Mouse (Mus musculus): ENCODE measurements around the gene Col16a1.

DNA sequence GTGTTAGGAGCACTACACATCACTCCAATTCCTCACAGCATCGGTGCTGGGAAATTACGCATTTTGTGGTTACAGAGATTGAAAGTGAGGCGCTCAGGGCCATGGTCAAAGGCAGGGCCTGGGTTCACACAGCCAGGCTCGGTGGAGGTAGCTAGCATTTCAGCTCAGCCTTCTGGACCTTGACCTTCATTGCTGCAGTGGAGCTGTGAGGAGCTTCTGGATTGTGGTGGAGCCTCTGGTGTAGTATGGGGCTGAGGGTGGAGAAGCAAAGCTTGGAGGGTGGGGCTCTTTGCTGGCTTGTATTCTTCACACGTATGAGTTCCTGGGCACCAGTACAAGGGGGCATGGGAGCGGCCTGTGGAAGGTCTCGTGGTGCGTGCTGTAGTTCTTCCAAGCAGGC lies 24.7 kb upstream of the Col16a1 start:
- TF ChIP-seq CTCF (IDR thresholded peaks at IDR 0.05; ENCODE audit: low read depth): no peak
- TF ChIP-seq EP300 (IDR thresholded peaks at IDR 0.05; ENCODE audit: low read depth): no peak
